Mouse (Mus musculus) v-Abl transformed pro-B cells (cell line): ENCODE data around the gene Taf1a.
"Not testable (repeated sequence)": the region's sequence is repeated elsewhere in the genome, so short reads cannot be mapped to it uniquely, and the experiment has no call there.

ENCODE experiments used
- in situ Hi-C, 2 experiments: fragments of 400-800 bp; cut with MboI; formaldehyde crosslinking; loops; one replicate each; pipeline ENCODE4 v1.15.1; 2025; ENCODE audit not compliant: unreplicated experiment in 2 of 2

Taf1a gene

GRCm38 (mm10) chr1:183388426-183389406 lies at the start of gene Taf1a:
Gene Taf1a (plus strand): TSS chr1:183388981.
- in situ Hi-C loops, result no loop called here

DNA sequence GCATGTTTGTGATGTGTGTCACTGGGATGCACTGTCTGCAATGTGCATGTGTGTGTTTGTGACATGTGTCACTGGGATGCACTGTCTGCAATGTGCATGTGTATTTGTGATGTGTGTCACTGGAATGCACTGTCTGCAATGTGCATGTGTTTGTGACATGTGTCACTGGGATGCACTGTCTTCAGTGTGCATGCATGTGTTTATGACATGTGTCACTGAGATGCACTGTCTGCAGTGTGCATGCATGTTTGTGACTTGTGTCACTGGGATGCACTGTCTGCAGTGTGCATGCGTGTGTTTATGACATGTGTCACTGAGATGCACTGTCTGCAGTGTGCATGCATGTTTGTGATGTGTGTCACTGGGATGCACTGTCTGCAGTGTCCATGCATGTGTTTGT lies 45.9 kb upstream of the Taf1a start:
- in situ Hi-C loops, result not testable (repeated sequence)

GRCm38 (mm10) chr1:183344886-183345816 lies 43.6 kb upstream of the Taf1a start:
- in situ Hi-C loops, result loop anchor here in 1 of 2 experiments (5.0 kb wide), 1 partner anchor 1857 kb away; the partner anchor contains the start of gene Rab3gap2

DNA sequence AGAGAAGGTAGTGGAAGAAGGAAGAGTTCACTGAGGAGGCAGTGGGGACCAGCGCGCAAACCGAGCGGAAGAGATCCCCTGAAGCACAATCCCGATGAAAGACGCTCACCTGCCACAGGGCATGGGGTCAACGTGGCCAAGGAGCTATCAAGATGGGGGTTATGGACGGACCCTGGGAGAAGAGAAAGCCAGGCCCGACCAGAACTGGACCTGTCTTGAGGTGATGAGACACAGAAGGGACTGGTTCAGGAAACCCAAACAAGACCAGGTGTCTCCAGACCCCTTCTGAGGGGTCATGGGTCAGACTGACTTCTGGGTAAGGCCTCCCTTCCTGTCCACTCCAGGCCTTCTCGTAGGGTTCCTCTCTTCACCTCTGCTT lies 43.0 kb upstream of the Taf1a start:
- in situ Hi-C loops, result loop anchor here in 1 of 2 experiments (5.0 kb wide), 1 partner anchor 1856 kb away; the partner anchor contains the start of gene Rab3gap2

DNA sequence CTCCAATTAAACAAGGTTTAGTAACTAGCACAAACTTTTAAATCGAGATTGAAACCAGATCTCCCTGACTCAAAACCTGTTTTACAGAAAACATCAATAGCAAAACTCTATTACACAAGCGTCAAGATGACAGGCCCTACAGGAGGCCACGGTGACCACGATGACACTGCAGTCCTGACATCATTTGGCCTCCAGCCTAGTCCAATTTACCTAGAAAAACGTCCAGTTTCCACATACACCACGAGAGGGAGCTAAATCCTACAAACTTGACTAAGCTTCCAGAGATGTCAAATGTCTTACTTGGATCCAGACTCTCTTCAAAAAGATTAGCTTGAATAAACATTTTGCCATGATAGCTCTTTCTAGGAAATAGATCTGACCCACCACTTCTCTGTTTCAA lies 38.9 kb upstream of the Taf1a start:
- in situ Hi-C loops, result loop anchor here in 1 of 2 experiments (5.0 kb wide), 1 partner anchor 1852 kb away; the partner anchor contains the start of gene Rab3gap2

- in situ Hi-C loops, result no loop called here
Measured at GRCm38 (mm10) chr1:183358901-183359300, 29.9 kb upstream of the Taf1a start.

DNA sequence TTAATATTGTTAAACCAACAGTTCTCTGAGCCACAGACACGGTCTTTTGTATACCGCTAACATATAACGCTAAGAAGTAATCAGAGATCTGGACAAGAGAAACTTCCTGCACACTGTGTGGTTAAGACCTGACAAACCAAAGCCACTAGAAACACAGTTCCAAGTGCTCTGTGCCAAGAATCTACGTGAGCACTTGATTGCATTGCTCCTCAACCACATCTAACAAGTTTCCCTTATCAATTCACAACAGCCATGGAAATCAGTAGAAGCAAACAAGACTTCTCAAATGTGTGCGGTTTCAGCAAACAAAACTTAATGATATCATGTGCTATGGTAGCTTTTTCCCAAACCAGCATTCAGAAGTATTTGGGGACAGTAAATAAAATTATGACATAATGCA lies 26.5 kb upstream of the Taf1a start:
- in situ Hi-C loops, result no loop called here

- in situ Hi-C loops, result no loop called here
Measured at GRCm38 (mm10) chr1:183362729-183363576, 25.8 kb upstream of the Taf1a start.

- in situ Hi-C loops, result no loop called here
Measured at GRCm38 (mm10) chr1:183363577-183363867, 25.3 kb upstream of the Taf1a start.

DNA sequence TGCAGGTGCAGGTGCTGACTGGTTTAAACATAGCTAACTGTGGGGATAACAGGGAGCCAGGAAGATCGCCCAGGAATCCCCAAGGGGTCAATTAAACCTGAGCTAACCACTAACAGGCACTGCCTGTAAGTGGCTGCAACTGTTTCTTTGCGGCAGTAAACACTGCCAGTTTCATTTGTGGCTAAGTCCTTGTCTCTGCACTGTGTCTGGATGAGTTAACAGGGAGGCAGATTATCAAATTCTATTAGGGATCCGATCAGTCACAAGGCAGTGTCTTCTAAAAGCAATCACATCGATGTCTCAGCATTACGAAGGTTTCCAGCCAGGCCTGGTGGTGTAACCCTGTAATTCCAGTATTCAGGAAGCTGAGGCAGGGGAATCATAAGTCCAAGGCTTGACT lies 22.4 kb upstream of the Taf1a start:
- in situ Hi-C loops, result no loop called here

DNA sequence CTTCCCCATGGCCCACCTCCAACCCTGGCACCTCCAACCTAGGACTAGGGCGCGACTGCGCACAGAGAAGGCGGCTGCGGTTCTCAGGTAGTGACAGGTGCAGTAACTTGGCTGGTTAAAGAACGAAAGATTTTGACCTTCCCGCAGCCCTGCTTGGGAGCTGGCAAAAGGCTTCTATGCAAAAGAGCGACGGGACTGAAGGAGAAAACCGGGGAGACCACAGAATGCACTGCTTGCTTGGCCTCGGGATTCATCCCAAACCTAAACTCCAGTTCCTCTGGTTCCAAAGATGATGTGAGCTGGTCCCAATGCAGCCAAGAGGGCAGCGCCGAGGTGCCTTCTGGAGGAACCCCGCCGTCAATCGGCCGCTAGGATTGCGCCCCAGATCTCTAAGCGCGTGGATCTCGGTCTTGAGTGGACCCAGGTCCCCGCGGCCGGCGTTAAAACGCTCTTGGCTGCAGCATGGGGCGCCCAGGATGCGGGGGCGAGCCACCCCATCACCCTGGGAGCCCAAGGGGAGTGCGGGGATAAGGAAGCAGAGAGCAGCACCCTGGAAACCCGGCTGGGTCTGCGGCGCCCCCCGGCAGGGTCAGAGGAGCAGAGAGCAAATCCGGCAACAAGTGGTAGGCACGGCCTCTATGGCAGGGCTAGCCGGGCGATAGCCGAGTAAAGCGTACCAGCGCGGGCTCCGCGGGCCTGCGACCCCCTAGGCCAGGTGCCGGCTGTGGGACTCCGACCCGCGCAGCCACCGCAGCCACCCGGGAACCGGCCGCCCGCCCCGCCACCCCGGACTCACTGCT lies 20.0 kb upstream of the Taf1a start:
- in situ Hi-C loops, result no loop called here

DNA sequence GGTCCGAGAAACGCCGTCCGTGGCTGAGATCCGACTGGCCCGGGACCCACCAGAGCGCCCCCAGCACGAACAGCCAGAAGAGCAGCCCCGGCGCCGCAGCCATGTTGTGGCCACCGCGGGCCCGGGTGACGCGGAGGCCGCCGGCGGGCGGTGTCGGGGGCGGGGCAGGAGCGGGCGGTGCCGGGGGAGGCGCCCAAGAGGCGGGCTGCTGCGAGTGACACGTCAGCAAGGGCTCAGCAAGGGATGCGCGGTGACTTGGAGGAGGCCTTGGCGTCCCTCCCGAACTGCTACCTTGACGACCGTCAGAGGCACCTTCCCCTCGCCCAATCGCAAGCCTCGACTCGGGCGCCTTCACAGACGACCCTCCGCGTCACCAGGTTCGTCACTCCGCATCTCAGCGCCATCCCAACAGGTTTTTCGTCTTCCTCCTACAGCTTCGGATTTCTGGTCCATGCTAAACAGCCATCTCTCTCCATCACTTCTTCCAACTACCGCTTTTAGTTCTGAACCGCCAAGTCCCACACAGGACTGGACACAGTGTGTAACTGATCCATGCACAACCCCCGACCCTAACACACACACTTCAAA lies 19.3 kb upstream of the Taf1a start, which contains the start of gene Mia3:
Gene Mia3 (minus strand): TSS at position 127 of the 588 bp plus-strand sequence.
- in situ Hi-C loops, result no loop called here

GRCm38 (mm10) chr1:183374728-183375127 lies 14.1 kb upstream of the Taf1a start:
- in situ Hi-C loops, result no loop called here

DNA sequence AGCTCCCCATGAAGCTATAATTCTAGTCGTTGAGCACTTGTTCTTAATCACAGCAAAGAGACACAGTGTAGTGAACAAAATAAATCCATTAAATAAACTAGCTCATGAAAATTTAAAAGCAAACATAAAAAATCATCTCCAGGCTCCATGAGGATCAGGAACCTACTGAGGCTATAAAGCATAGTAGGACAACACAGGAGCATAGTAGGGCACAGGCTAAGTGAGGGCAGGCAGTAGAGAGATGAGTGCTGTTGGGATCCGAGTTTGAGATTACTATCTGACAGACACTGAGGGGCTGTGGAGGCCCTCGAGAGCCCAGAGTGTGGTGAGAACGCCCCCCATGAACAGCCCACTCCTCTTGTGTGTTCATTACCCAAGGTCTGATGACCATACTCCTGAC lies 11.7 kb upstream of the Taf1a start:
- in situ Hi-C loops, result no loop called here

GRCm38 (mm10) chr1:183378321-183378941 lies 10.3 kb upstream of the Taf1a start:
- in situ Hi-C loops, result no loop called here

GRCm38 (mm10) chr1:183379376-183379775 lies 9.4 kb upstream of the Taf1a start:
- in situ Hi-C loops, result not testable (repeated sequence)

GRCm38 (mm10) chr1:183381816-183382215 lies 7.0 kb upstream of the Taf1a start:
- in situ Hi-C loops, result no loop called here

DNA sequence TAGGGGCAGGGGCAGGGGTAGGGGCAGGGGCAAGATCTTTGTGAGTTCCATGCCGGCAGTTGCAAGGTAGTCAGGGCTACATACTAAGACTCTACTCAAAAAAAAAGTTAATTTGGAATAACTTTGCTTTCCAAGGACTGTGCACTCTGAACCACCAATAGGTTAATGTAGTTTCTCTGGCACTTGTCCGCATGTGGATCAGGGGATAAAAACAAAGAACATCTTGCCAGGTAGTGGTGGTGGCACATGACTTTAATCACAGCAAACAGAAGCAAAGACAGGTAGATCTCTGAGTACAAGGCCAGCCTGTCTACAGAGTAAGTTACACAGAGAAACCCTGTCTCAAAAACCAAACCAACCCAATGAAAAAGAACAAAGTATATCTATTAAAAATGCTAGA lies 6.2 kb upstream of the Taf1a start:
- in situ Hi-C loops, result no loop called here

- in situ Hi-C loops, result not testable (repeated sequence)
Measured at GRCm38 (mm10) chr1:183387421-183387820, 1.4 kb upstream of the Taf1a start.
